Mouse (Mus musculus): ENCODE measurements around the gene Apbb2. TPM values are rescaled to one million over a fixed set of nuclear protein-coding genes. Genes with fewer than 3 reads are reported as not detected.

Gene Apbb2
- polyA plus RNA-seq, 1 experiment from 2014 or later: 5.6 TPM

GRCm38 (mm10) chr5:66517503-66517902 is 101.1 kb downstream of the Apbb2 start:
- Histone ChIP-seq H3K9me3 (ENCODE audit: low read length) (no peaks in the 10 kb centered on the region), H3K4me1 (ENCODE audit: insufficient read depth) (no peaks in the 10 kb centered on the region), H3K36me3 (replicated peaks; ENCODE audit: insufficient read depth, low read length) (no peaks in the 10 kb centered on the region), H3K4me2 (ENCODE audit: low read depth, low read length) (no peak overlapping the region), H3K4me3 (ENCODE audit: low read depth, low read length) (no peak overlapping the region), H3K27ac (ENCODE audit: low read depth) (no peak overlapping the region), H3K9ac (replicated peaks) (no peak overlapping the region), H3K27me3 (ENCODE audit: insufficient read depth, low read length) (no peaks in the 10 kb centered on the region)
- ATAC-seq (no peak), DNase-seq (no peak)
- 65% methylated on average over 6 of the region's 6 CpGs for WGBS (ENCODE audit: insufficient replicate concordance)
- TF ChIP-seq CTCF (IDR thresholded peaks at IDR 0.05; ENCODE audit: low read depth): no peak
- TF ChIP-seq EP300 (IDR thresholded peaks at IDR 0.05; ENCODE audit: low read depth): no peak

- no peak for DNase-seq
- 85% methylated on average over 8 of the region's 8 CpGs for WGBS (ENCODE audit: insufficient replicate concordance)
Measured at GRCm38 (mm10) chr5:66516311-66516710, 102.3 kb downstream of the Apbb2 start.

GRCm38 (mm10) chr5:66515271-66515670 is 103.3 kb downstream of the Apbb2 start:
- no peak for ATAC-seq
- no peak for DNase-seq
- Histone ChIP-seq H3K27ac (ENCODE audit: low read depth) (no peak overlapping the region), H3K4me3 (ENCODE audit: low read depth, low read length) (no peak overlapping the region), H3K9me3 (ENCODE audit: low read length) (no peaks in the 10 kb centered on the region), H3K4me1 (ENCODE audit: insufficient read depth) (no peaks in the 10 kb centered on the region), H3K27me3 (ENCODE audit: insufficient read depth, low read length) (no peaks in the 10 kb centered on the region), H3K36me3 (replicated peaks; ENCODE audit: insufficient read depth, low read length) (no peaks in the 10 kb centered on the region), H3K4me2 (ENCODE audit: low read depth, low read length) (no peak overlapping the region), H3K9ac (replicated peaks) (no peak overlapping the region)
- TF ChIP-seq CTCF (IDR thresholded peaks at IDR 0.05; ENCODE audit: low read depth): no peak
- no peak for TF ChIP-seq EP300 (IDR thresholded peaks at IDR 0.05; ENCODE audit: low read depth)
- 72% methylated on average over 10 of the region's 10 CpGs for WGBS (ENCODE audit: insufficient replicate concordance)

More at GRCm38 (mm10) chr5:66516311-66516710, 102.3 kb downstream of the Apbb2 start:
- no peaks in the 10 kb centered on the region for H3K4me1 ChIP-seq (ENCODE audit: insufficient read depth)
- no peak for ATAC-seq
- H3K9me3 ChIP-seq (ENCODE audit: low read length): no peaks in the 10 kb centered on the region
- no peaks in the 10 kb centered on the region for H3K36me3 ChIP-seq (replicated peaks; ENCODE audit: insufficient read depth, low read length)
- no peak overlapping the region for H3K27ac ChIP-seq (ENCODE audit: low read depth)
- H3K4me3 ChIP-seq (ENCODE audit: low read depth, low read length): no peak overlapping the region
- H3K9ac ChIP-seq (replicated peaks): no peak overlapping the region
- H3K27me3 ChIP-seq (ENCODE audit: insufficient read depth, low read length): no peaks in the 10 kb centered on the region
- no peak for TF ChIP-seq EP300 (IDR thresholded peaks at IDR 0.05; ENCODE audit: low read depth)
- no peak overlapping the region for H3K4me2 ChIP-seq (ENCODE audit: low read depth, low read length)

GRCm38 (mm10) chr5:66514659-66515058 is 103.9 kb downstream of the Apbb2 start:
- 90% methylated on average over 6 of the region's 6 CpGs for WGBS (ENCODE audit: insufficient replicate concordance)
- H3K4me3 ChIP-seq (ENCODE audit: low read depth, low read length): no peak overlapping the region
- no peak overlapping the region for H3K27ac ChIP-seq (ENCODE audit: low read depth)
- H3K27me3 ChIP-seq (ENCODE audit: insufficient read depth, low read length): no peaks in the 10 kb centered on the region
- no peak for TF ChIP-seq EP300 (IDR thresholded peaks at IDR 0.05; ENCODE audit: low read depth)
- TF ChIP-seq CTCF (IDR thresholded peaks at IDR 0.05; ENCODE audit: low read depth): no peak
- no peaks in the 10 kb centered on the region for H3K36me3 ChIP-seq (replicated peaks; ENCODE audit: insufficient read depth, low read length)
- no peak overlapping the region for H3K4me2 ChIP-seq (ENCODE audit: low read depth, low read length)
- H3K9ac ChIP-seq (replicated peaks): no peak overlapping the region
- no peak for ATAC-seq
- no peaks in the 10 kb centered on the region for H3K9me3 ChIP-seq (ENCODE audit: low read length)
- no peak for DNase-seq
- H3K4me1 ChIP-seq (ENCODE audit: insufficient read depth): no peaks in the 10 kb centered on the region

GRCm38 (mm10) chr5:66513412-66513811 is 105.2 kb downstream of the Apbb2 start:
- no peak overlapping the region for H3K9ac ChIP-seq (replicated peaks)
- DNase-seq (no peak), ATAC-seq (no peak)
- TF ChIP-seq EP300 (IDR thresholded peaks at IDR 0.05; ENCODE audit: low read depth) (no peak), CTCF (IDR thresholded peaks at IDR 0.05; ENCODE audit: low read depth) (no peak)
- H3K36me3 ChIP-seq (replicated peaks; ENCODE audit: insufficient read depth, low read length): no peaks in the 10 kb centered on the region
- no peaks in the 10 kb centered on the region for H3K4me1 ChIP-seq (ENCODE audit: insufficient read depth)
- no peaks in the 10 kb centered on the region for H3K9me3 ChIP-seq (ENCODE audit: low read length)
- H3K27ac ChIP-seq (ENCODE audit: low read depth): no peak overlapping the region
- no peak overlapping the region for H3K4me2 ChIP-seq (ENCODE audit: low read depth, low read length)
- H3K27me3 ChIP-seq (ENCODE audit: insufficient read depth, low read length): no peaks in the 10 kb centered on the region
- H3K4me3 ChIP-seq (ENCODE audit: low read depth, low read length): no peak overlapping the region

- Histone ChIP-seq H3K9me3 (ENCODE audit: low read length) (no peaks in the 10 kb centered on the region), H3K9ac (replicated peaks) (no peak overlapping the region), H3K4me3 (ENCODE audit: low read depth, low read length) (no peak overlapping the region), H3K27me3 (ENCODE audit: insufficient read depth, low read length) (no peaks in the 10 kb centered on the region), H3K4me2 (ENCODE audit: low read depth, low read length) (no peak overlapping the region), H3K36me3 (replicated peaks; ENCODE audit: insufficient read depth, low read length) (no peaks in the 10 kb centered on the region), H3K27ac (ENCODE audit: low read depth) (no peak overlapping the region), H3K4me1 (ENCODE audit: insufficient read depth) (no peaks in the 10 kb centered on the region)
- 84% methylated on average over 7 of the region's 7 CpGs for whole genome bisulfite sequencing (ENCODE audit: insufficient replicate concordance)
- ATAC-seq (no peak), DNase-seq (no peak)
- TF ChIP-seq CTCF (IDR thresholded peaks at IDR 0.05; ENCODE audit: low read depth) (no peak), EP300 (IDR thresholded peaks at IDR 0.05; ENCODE audit: low read depth) (no peak)
Measured at GRCm38 (mm10) chr5:66512519-66512918, 106.1 kb downstream of the Apbb2 start.

GRCm38 (mm10) chr5:66510716-66511115 is 107.9 kb downstream of the Apbb2 start:
- H3K9ac ChIP-seq (replicated peaks): no peak overlapping the region
- DNase-seq (no peak), ATAC-seq (no peak)
- H3K4me1 ChIP-seq (ENCODE audit: insufficient read depth): no peaks in the 10 kb centered on the region
- H3K4me2 ChIP-seq (ENCODE audit: low read depth, low read length): no peak overlapping the region
- H3K36me3 ChIP-seq (replicated peaks; ENCODE audit: insufficient read depth, low read length): no peaks in the 10 kb centered on the region
- no peaks in the 10 kb centered on the region for H3K27me3 ChIP-seq (ENCODE audit: insufficient read depth, low read length)
- H3K27ac ChIP-seq (ENCODE audit: low read depth): no peak overlapping the region
- no peaks in the 10 kb centered on the region for H3K9me3 ChIP-seq (ENCODE audit: low read length)
- 38% methylated on average over 7 of the region's 7 CpGs for WGBS (ENCODE audit: insufficient replicate concordance)
- TF ChIP-seq EP300 (IDR thresholded peaks at IDR 0.05; ENCODE audit: low read depth): no peak
- TF ChIP-seq CTCF (IDR thresholded peaks at IDR 0.05; ENCODE audit: low read depth): no peak
- H3K4me3 ChIP-seq (ENCODE audit: low read depth, low read length): no peak overlapping the region

Measured in liver, postnatal 0 days (tissue).